Mouse (Mus musculus) kidney, adult 18-20 months (tissue): Measurements from ENCODE around the gene Qsox1.

Source experiments
- DNase-seq: peaks from one replicate; pipeline ENCODE4 v3.0.0; 2021

Gene Qsox1

GRCm38 (mm10) chr1:155798000-155798399 is 14.7 kb downstream of the Qsox1 start:
- no peak for DNase-seq

- no peak for DNase-seq
Observed at GRCm38 (mm10) chr1:155797425-155797824, 15.3 kb downstream of the Qsox1 start.

GRCm38 (mm10) chr1:155796757-155797405 is 15.8 kb downstream of the Qsox1 start:
- no peak for DNase-seq

GRCm38 (mm10) chr1:155795791-155796233 is 16.9 kb downstream of the Qsox1 start:
- DNase-seq = no peak

GRCm38 (mm10) chr1:155794855-155795254 is 17.8 kb downstream of the Qsox1 start:
- no peak for DNase-seq

GRCm38 (mm10) chr1:155791919-155792318 is 20.8 kb downstream of the Qsox1 start:
- DNase-seq = no peak

- DNase-seq = no peak
Observed at GRCm38 (mm10) chr1:155790111-155790974, 22.3 kb downstream of the Qsox1 start.

- DNase-seq = no peak
Observed at GRCm38 (mm10) chr1:155785886-155786285, 26.8 kb downstream of the Qsox1 start.

- DNase-seq = peak; percentile 66
Observed at GRCm38 (mm10) chr1:155784343-155785205, 28.1 kb downstream of the Qsox1 start.

- no peak for DNase-seq
Observed at GRCm38 (mm10) chr1:155782382-155782781, 30.3 kb downstream of the Qsox1 start.

GRCm38 (mm10) chr1:155777641-155778625 is 34.8 kb downstream of the Qsox1 start:
- DNase-seq = peak; percentile 53

- no peak for DNase-seq
Observed at GRCm38 (mm10) chr1:155759167-155759566, 53.5 kb downstream of the Qsox1 start.

- DNase-seq = no peak
Observed at GRCm38 (mm10) chr1:155758711-155759110, 54.0 kb downstream of the Qsox1 start.

- no peak for DNase-seq
Observed at GRCm38 (mm10) chr1:155757621-155758020, 55.1 kb downstream of the Qsox1 start.

GRCm38 (mm10) chr1:155753411-155753810 is 59.3 kb downstream of the Qsox1 start:
- no peak for DNase-seq

GRCm38 (mm10) chr1:155751484-155752255 is 61.0 kb downstream of the Qsox1 start, which contains the start of gene Lhx4:
Lhx4 (minus strand) TSS chr1:155751684.
- DNase-seq = no peak

- DNase-seq = no peak
Observed at GRCm38 (mm10) chr1:155750517-155751178, 62.0 kb downstream of the Qsox1 start.

GRCm38 (mm10) chr1:155747911-155748310 is 64.8 kb downstream of the Qsox1 start:
- no peak for DNase-seq

- DNase-seq = no peak
Observed at GRCm38 (mm10) chr1:155747011-155747410, 65.7 kb downstream of the Qsox1 start.
